Mouse (Mus musculus): ENCODE measurements at regions not wholly inside any gene's neighbourhood (a gene's known extent, or its start where the extent isn't known, plus 50 kb on each side); places are given as distances from the start of the nearest gene placed in this dataset.
A peak's percentile ranks its signal among the peaks of the same experiment; 100 is the strongest.

DNA sequence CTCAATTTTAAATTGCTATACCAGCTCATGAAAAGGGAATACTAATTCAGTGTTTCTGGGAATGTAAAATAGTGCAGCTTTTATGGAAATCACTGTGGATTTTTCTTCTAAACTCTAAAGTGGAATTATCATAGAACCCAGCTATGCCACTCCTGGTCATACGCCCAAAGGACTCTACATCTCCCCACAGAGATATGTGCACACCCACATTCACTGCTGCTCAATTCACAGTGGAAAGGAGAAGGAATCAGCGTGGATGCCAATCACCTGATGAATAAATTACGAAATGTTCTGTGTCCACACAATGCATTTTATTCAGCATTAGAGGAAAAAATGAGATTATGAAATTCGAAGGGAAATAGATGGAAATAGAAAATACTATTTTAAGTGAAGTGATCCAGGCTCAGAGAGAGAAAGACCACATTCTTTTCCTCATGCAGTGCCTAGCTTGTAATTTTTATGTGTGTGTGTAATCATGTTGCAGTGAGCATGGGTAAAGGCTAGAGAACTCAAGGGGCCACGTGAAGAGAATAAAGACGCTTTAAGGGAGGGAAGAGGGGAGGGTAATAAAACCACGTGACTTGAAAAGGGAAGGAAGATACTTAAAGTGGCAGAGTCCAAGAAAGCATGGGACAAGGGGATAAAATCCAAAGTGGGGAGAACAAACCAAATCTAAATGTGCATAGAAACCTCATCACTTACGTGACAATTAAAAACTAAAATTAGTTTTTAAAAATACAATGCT, 321.8 kb upstream of the Tmem229a start:
- no peaks in the 10 kb centered on the region for H3K9me3 ChIP-seq (replicated peaks; ENCODE audit: control insufficient read depth, low read length)
- no peaks in the 10 kb centered on the region for H3K36me3 ChIP-seq (replicated peaks; ENCODE audit: control insufficient read depth, insufficient read depth, low read depth, low read length)
- WGBS, result 58% methylated on average over 8 of the region's 8 CpGs

DNA sequence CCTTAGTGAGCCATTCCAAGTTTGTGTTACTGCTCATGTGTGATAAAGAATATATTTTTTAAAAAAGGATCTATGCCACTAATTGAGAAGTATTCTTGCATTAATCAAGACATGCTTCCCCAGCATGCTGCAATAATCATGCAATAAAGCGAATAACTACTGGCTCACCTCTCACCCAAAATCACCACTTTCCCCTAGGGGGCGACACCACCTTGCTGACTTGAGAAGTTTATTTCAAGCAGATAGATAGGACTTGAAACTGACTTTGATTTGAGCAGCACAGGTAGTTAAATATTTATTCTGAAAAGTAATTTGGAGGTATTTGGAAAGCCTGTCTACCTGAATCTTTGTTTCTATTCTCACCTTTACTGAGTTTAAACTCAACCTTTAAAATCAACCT, 320.1 kb upstream of the Tmem229a start:
- no peak overlapping the region for H3K27ac ChIP-seq (replicated peaks; ENCODE audit: low read depth, low read length)
- no peak overlapping the region for H3K4me2 ChIP-seq (ENCODE audit: low read depth, low read length)
- H3K9ac ChIP-seq (replicated peaks; ENCODE audit: low read length), result no peak overlapping the region
- H3K27me3 ChIP-seq (ENCODE audit: control insufficient read depth, insufficient read depth, low read length), result no peaks in the 10 kb centered on the region
- no peak overlapping the region for H3K4me3 ChIP-seq (ENCODE audit: low read depth, low read length)
- no peak for ATAC-seq (replicated peaks; ENCODE audit: insufficient number of reproducible peaks, low FRiP score, low TSS enrichment, low read depth)
- peak; percentile 31 for DNase-seq (ENCODE audit: low spot score)
- WGBS, result 43% methylated on average over 2 of the region's 2 CpGs
- no peaks in the 10 kb centered on the region for H3K36me3 ChIP-seq (replicated peaks; ENCODE audit: control insufficient read depth, insufficient read depth, low read depth, low read length)
- H3K4me1 ChIP-seq (ENCODE audit: control insufficient read depth, insufficient read depth, low read length), result no peaks in the 10 kb centered on the region
- H3K9me3 ChIP-seq (replicated peaks; ENCODE audit: control insufficient read depth, low read length), result no peaks in the 10 kb centered on the region

More for the DNA sequence above, 321.8 kb upstream of the Tmem229a start:
- no peak overlapping the region for H3K9ac ChIP-seq (replicated peaks; ENCODE audit: low read length)
- H3K4me2 ChIP-seq (ENCODE audit: low read depth, low read length), result no peak overlapping the region
- no peak for DNase-seq (ENCODE audit: low spot score)
- no peak overlapping the region for H3K4me3 ChIP-seq (ENCODE audit: low read depth, low read length)
- H3K4me1 ChIP-seq (ENCODE audit: control insufficient read depth, insufficient read depth, low read length), result no peaks in the 10 kb centered on the region
- H3K27ac ChIP-seq (replicated peaks; ENCODE audit: low read depth, low read length), result no peak overlapping the region
- ATAC-seq (replicated peaks; ENCODE audit: insufficient number of reproducible peaks, low FRiP score, low TSS enrichment, low read depth), result no peak
- no peaks in the 10 kb centered on the region for H3K27me3 ChIP-seq (ENCODE audit: control insufficient read depth, insufficient read depth, low read length)

GRCm38 (mm10) chr6:25260559-25260958, 304.5 kb upstream of the Tmem229a start:
- 94% methylated on average over 1 of the region's 1 CpGs for WGBS
- no peak for ATAC-seq (replicated peaks; ENCODE audit: insufficient number of reproducible peaks, low FRiP score, low TSS enrichment, low read depth)
- H3K4me1 ChIP-seq (ENCODE audit: control insufficient read depth, insufficient read depth, low read length), result no peaks in the 10 kb centered on the region

DNA sequence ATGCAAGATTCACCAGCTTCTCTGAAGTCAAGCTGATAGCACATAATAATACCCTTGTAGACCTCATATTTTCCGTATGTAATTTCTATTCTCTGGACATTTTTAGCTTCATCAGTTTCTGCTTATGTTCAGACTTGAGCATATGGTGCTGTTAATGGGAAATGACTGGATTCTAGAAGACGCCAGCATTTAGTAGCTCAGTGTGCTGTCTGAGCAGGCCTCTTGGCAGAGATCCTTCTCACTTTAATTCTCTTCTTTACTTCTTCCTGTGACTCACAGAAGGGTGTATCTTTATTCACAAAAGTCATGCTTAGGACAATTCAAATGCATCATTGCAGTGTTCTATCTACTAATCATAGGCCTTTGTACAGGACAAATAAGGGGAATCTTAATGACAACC, 299.7 kb upstream of the Tmem229a start:
- no peak for ATAC-seq (replicated peaks; ENCODE audit: insufficient number of reproducible peaks, low FRiP score, low TSS enrichment, low read depth)
- 85% methylated on average over 2 of the region's 2 CpGs for WGBS

More at GRCm38 (mm10) chr6:25260559-25260958, 304.5 kb upstream of the Tmem229a start:
- Histone ChIP-seq H3K9me3 (replicated peaks; ENCODE audit: control insufficient read depth, low read length) (no peaks in the 10 kb centered on the region), H3K27me3 (ENCODE audit: control insufficient read depth, insufficient read depth, low read length) (no peaks in the 10 kb centered on the region), H3K27ac (replicated peaks; ENCODE audit: low read depth, low read length) (no peak overlapping the region), H3K9ac (replicated peaks; ENCODE audit: low read length) (no peak overlapping the region), H3K36me3 (replicated peaks; ENCODE audit: control insufficient read depth, insufficient read depth, low read depth, low read length) (no peaks in the 10 kb centered on the region), H3K4me3 (ENCODE audit: low read depth, low read length) (no peak overlapping the region), H3K4me2 (ENCODE audit: low read depth, low read length) (no peak overlapping the region)
- DNase-seq (ENCODE audit: low spot score), result no peak

DNA sequence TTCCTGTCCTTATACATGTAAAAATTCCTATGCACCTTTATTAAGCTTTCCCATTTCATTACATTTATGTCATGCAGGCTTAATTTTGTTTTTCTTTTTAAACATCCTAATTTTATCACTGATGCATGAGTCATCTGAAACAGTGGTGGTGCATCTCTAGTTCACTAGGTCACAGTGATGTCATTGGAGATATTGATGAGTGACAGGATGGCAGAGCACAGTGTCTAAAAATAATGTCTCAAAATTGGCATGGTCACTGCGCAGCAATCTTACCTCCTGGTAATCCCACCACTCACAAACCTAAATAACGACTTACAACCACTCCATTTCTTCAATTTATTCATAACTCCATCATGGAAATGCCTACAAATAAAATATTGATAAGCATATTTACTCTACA, 280.9 kb upstream of the Tmem229a start:
- DNase-seq (ENCODE audit: low spot score) (no peak), ATAC-seq (replicated peaks; ENCODE audit: insufficient number of reproducible peaks, low FRiP score, low TSS enrichment, low read depth) (no peak)
- Histone ChIP-seq H3K4me1 (ENCODE audit: control insufficient read depth, insufficient read depth, low read length) (no peaks in the 10 kb centered on the region), H3K9ac (replicated peaks; ENCODE audit: low read length) (no peak overlapping the region), H3K36me3 (replicated peaks; ENCODE audit: control insufficient read depth, insufficient read depth, low read depth, low read length) (no peaks in the 10 kb centered on the region), H3K4me2 (ENCODE audit: low read depth, low read length) (no peak overlapping the region), H3K27ac (replicated peaks; ENCODE audit: low read depth, low read length) (no peak overlapping the region), H3K9me3 (replicated peaks; ENCODE audit: control insufficient read depth, low read length) (no peaks in the 10 kb centered on the region), H3K27me3 (ENCODE audit: control insufficient read depth, insufficient read depth, low read length) (no peaks in the 10 kb centered on the region), H3K4me3 (ENCODE audit: low read depth, low read length) (no peak overlapping the region)
- 83% methylated on average over 2 of the region's 2 CpGs for WGBS

More for the DNA sequence above, 299.7 kb upstream of the Tmem229a start:
- no peaks in the 10 kb centered on the region for H3K9me3 ChIP-seq (replicated peaks; ENCODE audit: control insufficient read depth, low read length)
- no peak overlapping the region for H3K9ac ChIP-seq (replicated peaks; ENCODE audit: low read length)
- no peaks in the 10 kb centered on the region for H3K27me3 ChIP-seq (ENCODE audit: control insufficient read depth, insufficient read depth, low read length)
- no peak overlapping the region for H3K4me2 ChIP-seq (ENCODE audit: low read depth, low read length)
- DNase-seq (ENCODE audit: low spot score), result no peak
- H3K4me3 ChIP-seq (ENCODE audit: low read depth, low read length), result no peak overlapping the region
- H3K36me3 ChIP-seq (replicated peaks; ENCODE audit: control insufficient read depth, insufficient read depth, low read depth, low read length), result no peaks in the 10 kb centered on the region
- no peak overlapping the region for H3K27ac ChIP-seq (replicated peaks; ENCODE audit: low read depth, low read length)
- no peaks in the 10 kb centered on the region for H3K4me1 ChIP-seq (ENCODE audit: control insufficient read depth, insufficient read depth, low read length)

- Histone ChIP-seq H3K4me2 (ENCODE audit: low read depth, low read length) (no peak overlapping the region), H3K9me3 (replicated peaks; ENCODE audit: control insufficient read depth, low read length) (no peaks in the 10 kb centered on the region), H3K27ac (replicated peaks; ENCODE audit: low read depth, low read length) (no peak overlapping the region), H3K9ac (replicated peaks; ENCODE audit: low read length) (no peak overlapping the region), H3K4me3 (ENCODE audit: low read depth, low read length) (no peak overlapping the region), H3K36me3 (replicated peaks; ENCODE audit: control insufficient read depth, insufficient read depth, low read depth, low read length) (no peaks in the 10 kb centered on the region), H3K4me1 (ENCODE audit: control insufficient read depth, insufficient read depth, low read length) (no peaks in the 10 kb centered on the region), H3K27me3 (ENCODE audit: control insufficient read depth, insufficient read depth, low read length) (no peaks in the 10 kb centered on the region)
- DNase-seq (ENCODE audit: low spot score) (no peak), ATAC-seq (replicated peaks; ENCODE audit: insufficient number of reproducible peaks, low FRiP score, low TSS enrichment, low read depth) (no peak)
- 90% methylated on average over 3 of the region's 3 CpGs for WGBS
Measured at GRCm38 (mm10) chr6:25236616-25237015, 280.5 kb upstream of the Tmem229a start.

Data from embryonic facial prominence, embryonic 11.5 days (tissue).